Mouse (Mus musculus) duodenum, adult 2 months (tissue): ENCODE data around the gene Polr2m. TPM values are rescaled to one million over a fixed set of nuclear protein-coding genes. Genes with fewer than 3 reads are reported as not detected.

ENCODE experiments used
- polyA plus RNA-seq: library from polyadenylated mRNA; depleted of rRNA; stranded (reverse); fragments of >200 nt; gene quantifications from 2 replicates; pipeline ENCODE4 v1.2.3, GENCODE M21; 2012; ENCODE audit warnings: low replicate concordance; rRNA removed

Gene Polr2m
- polyA plus RNA-seq: 1,184 and 1,319 TPM in 2 replicates

DNA sequence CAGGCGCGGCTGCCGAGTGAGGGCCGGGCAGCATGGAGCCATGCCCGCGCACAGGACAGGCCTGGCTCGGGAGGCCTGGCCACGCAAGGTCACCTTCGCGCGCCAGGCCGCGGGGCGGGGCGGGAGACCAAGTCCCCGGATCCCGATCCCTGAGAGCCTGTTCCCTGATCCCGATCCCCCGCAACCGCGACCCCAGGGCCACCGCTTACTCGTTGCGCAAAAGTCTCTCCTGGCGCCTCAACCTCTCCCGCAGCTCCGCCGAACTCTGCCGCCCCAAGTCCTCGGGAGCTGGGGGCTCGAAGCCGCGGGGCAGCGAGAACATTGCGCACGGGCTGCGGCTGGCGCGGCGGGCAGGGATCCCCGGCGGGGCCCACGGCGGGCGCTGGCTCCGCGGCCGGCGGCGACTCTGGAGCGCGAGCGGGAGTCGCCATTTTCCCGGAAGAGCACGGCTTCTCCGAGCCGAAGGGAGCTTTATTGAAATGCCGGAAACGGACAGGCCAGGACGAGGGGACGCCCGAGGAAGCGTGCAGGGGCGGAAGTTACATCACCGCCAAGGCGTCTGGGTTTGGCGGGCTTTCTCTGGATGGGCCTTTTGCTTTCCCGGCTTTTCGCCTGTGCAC lies at the start of gene Polr2m:
Gene Polr2m (minus strand): TSS at position 461 of the 620 bp plus-strand sequence.

Other genes starting within 250 kb of the Polr2m start
- gene Myzap, start 106.4 kb upstream of the Polr2m start, polyA plus RNA-seq: 5.8 and 10.3 TPM in 2 replicates